In the genomic region with DNA sequence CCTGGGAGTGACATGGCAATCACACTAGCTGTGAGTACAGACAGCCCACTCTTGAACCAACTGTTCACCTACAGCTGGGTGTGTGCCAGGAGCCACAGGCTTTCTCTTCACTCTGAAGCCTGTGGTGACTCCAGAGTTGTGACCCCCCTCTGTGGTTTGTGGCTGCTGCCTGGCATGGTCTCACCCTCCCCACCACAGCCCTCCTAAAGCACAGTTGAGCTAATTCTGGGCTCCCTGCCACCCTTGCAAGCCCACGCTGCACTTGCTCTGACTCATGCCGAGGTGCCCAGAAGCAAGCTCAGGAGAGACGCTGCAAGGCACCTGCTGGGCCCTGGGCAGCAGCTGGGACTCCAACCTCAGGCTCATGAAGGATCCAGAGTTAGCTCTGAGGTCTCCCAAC, we compare ENCODE assay signal across 8 mouse cellular contexts. TPM values are rescaled to one million over a fixed set of nuclear protein-coding genes. Genes with fewer than 3 reads are reported as not detected.
DNase-seq lines count a peak whose midpoint lies in the region.

No protein-coding gene starts in this region.

- 89% methylated on average over 3 of the region's 3 CpGs for WGBS in midbrain, embryonic 10.5 days

- no peak overlapping the region for H3K4me3 ChIP-seq in midbrain, embryonic 10.5 days

- H3K9me3 ChIP-seq in midbrain, embryonic 10.5 days (replicated peaks): no peaks in the 10 kb centered on the region

- no peak overlapping the region for H3K27ac ChIP-seq in midbrain, embryonic 10.5 days (replicated peaks)

- no peaks in the 10 kb centered on the region for H3K27me3 ChIP-seq in midbrain, embryonic 10.5 days (ENCODE audit: low read depth, poor library complexity, severe bottlenecking)

- no peaks in the 10 kb centered on the region for H3K36me3 ChIP-seq in midbrain, embryonic 10.5 days

- peak; percentile 30 to 42 for DNase-seq in heart, postnatal 10 days
- DNase-seq in heart, adult 11 months: no peak
- peak; percentile 95 for DNase-seq in brain, adult 2 months (ENCODE audit: low read depth, low spot score)
- peak; percentile 63 to 67 for DNase-seq in layer of hippocampus, postnatal 10 days (ENCODE audit: low spot score in 2 of 2)
- DNase-seq in right cerebral cortex, postnatal 25 days: peak; percentile 83
- DNase-seq in gastrocnemius, adult 18-20 months (ENCODE audit: low spot score): no peak
- no peak for DNase-seq in spleen, adult 18-20 months
- no peak for DNase-seq in midbrain, embryonic 10.5 days (ENCODE audit: low spot score)

- H3K4me1 ChIP-seq in midbrain, embryonic 10.5 days: peaks cover 3% of the 10 kb centered on the region; the same call in 1 of the 2 replicates

- intact Hi-C loops in heart, postnatal 10 days (cut with DNase I): no loop called here

RNA-seq across cellular contexts. Expression of gene 2010300C02Rik, which starts 23.0 kb away (rescaled TPM):
- total RNA-seq in heart, postnatal 10 days (2021): 1 to 10 TPM in 1 of 2 experiments, under 1 TPM in 1; 0.98 to 1.0 TPM
- total RNA-seq in layer of hippocampus, postnatal 10 days (2021): 100 to 1,000 TPM; 151 to 166 TPM
- total RNA-seq in gastrocnemius, adult 18-20 months (2021): under 1 TPM; 0.57 to 0.59 TPM
- 0.73 and 0.75 TPM in 2 replicates for polyA plus RNA-seq in midbrain, embryonic 10.5 days (2016; fragmentation: Nextera tagmentation; extraction: Ambion mirVana)

Comparison
In these comparisons a context has a peak if more than half of its experiments do, and no peak if none do; other contexts are left out.
1. DNase-seq: peak in heart, postnatal 10 days (2 of 2), brain, adult 2 months (single experiment), layer of hippocampus, postnatal 10 days (2 of 2) and right cerebral cortex, postnatal 25 days (single experiment); none in heart, adult 11 months (single experiment), gastrocnemius, adult 18-20 months (single experiment), spleen, adult 18-20 months (0 of 2) and midbrain, embryonic 10.5 days (single experiment).
2. RNA of gene 2010300C02Rik, which starts 23.0 kb away (total RNA-seq): 151 to 166 TPM in layer of hippocampus, postnatal 10 days; 0.98 to 1.0 TPM in heart, postnatal 10 days and 0.57 to 0.59 TPM in gastrocnemius, adult 18-20 months; every median in the first group is over 10 times any median in the second.